Mouse (Mus musculus) heart, adult 18-20 months (tissue): ENCODE measurements at regions not wholly inside any gene's neighbourhood (a gene's known extent, or its start where the extent isn't known, plus 50 kb on each side); places are given as distances from the start of the nearest gene placed in this dataset.

Experiments used
- DNase-seq, 2 experiments: peaks; one replicate each; pipeline ENCODE4 v3.0.0; 2021 to 2022; ENCODE audit warnings: mixed read lengths in 1 of 2
- microRNA-seq, 2 experiments: library from miRNA; unstranded; fragments of <30 nt; microRNA quantifications; one replicate each; pipeline ENCODE4 v1.2.0; 2022

DNA sequence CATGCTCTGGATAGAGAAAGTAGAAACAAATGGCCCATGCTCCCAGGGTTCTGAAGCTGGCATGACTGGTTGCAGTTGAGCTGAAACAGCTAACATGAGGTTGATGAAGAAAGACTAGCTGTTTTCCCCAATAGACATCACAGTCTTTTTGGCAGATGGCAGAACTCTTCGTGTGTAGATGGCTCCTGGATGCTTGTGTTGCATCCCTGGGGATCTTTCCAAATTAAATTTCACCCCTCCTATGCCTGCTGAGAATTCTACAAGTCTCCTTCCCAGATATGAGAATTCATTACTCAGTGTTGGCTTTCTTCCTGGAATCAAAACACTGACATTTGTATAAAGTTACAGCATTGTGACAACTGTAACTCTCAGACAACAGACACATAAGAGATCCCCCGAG lies 595.3 kb downstream of the Slco4c1 start:
- DNase-seq, result no peak

Small RNA genes in the stretch of these regions (microRNA-seq; reads per million reads assigned to microRNA genes)
- 0 reads per million in 2 experiments for gene Gm22917
